Mouse (Mus musculus) adrenal gland, postnatal 14 days (tissue): Measurements from ENCODE around the gene Rftn1. TPM values are rescaled to one million over a fixed set of nuclear protein-coding genes. Genes with fewer than 3 reads are reported as not detected.

Experiments
- DNase-seq: peaks from one replicate; pipeline ENCODE4 v3.0.0; 2021; ENCODE audit warnings: mixed read lengths
- total RNA-seq: library from RNA; stranded (reverse); gene quantifications from 2 replicates; pipeline ENCODE4 v1.2.3, GENCODE M21; 2021

The Rftn1 gene
- total RNA-seq, 1 experiment from 2014 or later = 17.6 TPM

GRCm38 (mm10) chr17:50021400-50021799, 169.1 kb downstream of the Rftn1 start:
- DNase-seq = no peak

- peak; percentile 56 for DNase-seq
Measured at GRCm38 (mm10) chr17:50020211-50021001, 170.1 kb downstream of the Rftn1 start.

- no peak for DNase-seq
Measured at GRCm38 (mm10) chr17:50019819-50020210, 170.7 kb downstream of the Rftn1 start.

- DNase-seq = no peak
Measured at GRCm38 (mm10) chr17:50019090-50019489, 171.4 kb downstream of the Rftn1 start.

- no peak for DNase-seq
Measured at GRCm38 (mm10) chr17:50014708-50015107, 175.8 kb downstream of the Rftn1 start.

- no peak for DNase-seq
Measured at GRCm38 (mm10) chr17:50013848-50014247, 176.6 kb downstream of the Rftn1 start.

- no peak for DNase-seq
Measured at GRCm38 (mm10) chr17:50010096-50010495, 180.4 kb downstream of the Rftn1 start.

GRCm38 (mm10) chr17:50006721-50007351, 183.6 kb downstream of the Rftn1 start:
- peak; percentile 54 for DNase-seq

GRCm38 (mm10) chr17:50006338-50006720, 184.1 kb downstream of the Rftn1 start:
- DNase-seq = no peak

- no peak for DNase-seq
Measured at GRCm38 (mm10) chr17:50003156-50003555, 187.3 kb downstream of the Rftn1 start.

- DNase-seq = no peak
Measured at GRCm38 (mm10) chr17:50002171-50002570, 188.3 kb downstream of the Rftn1 start.

GRCm38 (mm10) chr17:50001754-50002153, 188.7 kb downstream of the Rftn1 start:
- DNase-seq = no peak

GRCm38 (mm10) chr17:50000580-50000979, 189.9 kb downstream of the Rftn1 start:
- no peak for DNase-seq

GRCm38 (mm10) chr17:49996626-49997152, 193.8 kb downstream of the Rftn1 start:
- no peak for DNase-seq

- no peak for DNase-seq
Measured at GRCm38 (mm10) chr17:49996097-49996496, 194.4 kb downstream of the Rftn1 start.

- DNase-seq = no peak
Measured at GRCm38 (mm10) chr17:49995226-49995625, 195.2 kb downstream of the Rftn1 start.

- DNase-seq = no peak
Measured at GRCm38 (mm10) chr17:49993631-49994030, 196.8 kb downstream of the Rftn1 start.

- no peak for DNase-seq
Measured at GRCm38 (mm10) chr17:49992625-49993603, 197.6 kb downstream of the Rftn1 start.

- DNase-seq = no peak
Measured at GRCm38 (mm10) chr17:49989583-49989982, 200.9 kb downstream of the Rftn1 start.

- DNase-seq = no peak
Measured at GRCm38 (mm10) chr17:49987095-49987494, 203.4 kb downstream of the Rftn1 start.

- no peak for DNase-seq
Measured at GRCm38 (mm10) chr17:49983478-49983877, 207.0 kb downstream of the Rftn1 start.
